In the genomic region with DNA sequence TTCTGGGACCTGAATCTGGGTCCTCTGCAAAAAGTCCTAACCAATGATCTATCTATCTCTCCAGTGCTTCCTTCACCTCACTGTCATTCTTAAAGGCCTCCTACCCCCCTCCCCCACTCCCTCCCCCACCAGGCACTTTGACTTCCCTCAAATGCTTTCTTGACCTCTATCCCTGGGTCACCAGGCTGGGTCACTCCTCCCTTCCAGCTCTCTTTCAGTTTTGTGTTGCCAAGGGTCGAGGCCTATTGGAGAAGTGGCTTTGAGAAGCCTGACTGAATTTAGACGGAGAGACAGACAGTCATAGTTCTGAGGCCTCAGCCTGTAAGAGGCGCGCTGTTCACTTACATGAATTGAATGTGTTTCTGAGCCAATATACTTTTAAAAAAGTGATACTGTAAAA, we compare ENCODE assay signal across 41 mouse cellular contexts. TPM values are rescaled to one million over a fixed set of nuclear protein-coding genes. Genes with fewer than 3 reads are reported as not detected.
"Had no signal": no experiment of that assay in that cellular context is flagged by ENCODE, and none has a peak within 500 bp of the region (broad histone marks: within the 10 kb centered on the region; RNA-seq: fewer than 3 reads in every experiment).

No protein-coding gene starts in this region.

- H3K27me3 ChIP-seq: heart, embryonic 12.5 days; hindbrain, embryonic 12.5 days; intestine, embryonic 15.5 days; kidney, embryonic 15.5 days; liver, embryonic 13.5 days; liver, embryonic 15.5 days had no signal

- H3K9ac ChIP-seq: heart, embryonic 12.5 days; hindbrain, embryonic 12.5 days; hindbrain, embryonic 14.5 days; intestine, embryonic 15.5 days; kidney, embryonic 15.5 days; limb, embryonic 12.5 days; liver, embryonic 13.5 days; liver, embryonic 15.5 days had no signal

- H3K4me2 ChIP-seq: heart, embryonic 12.5 days; hindbrain, embryonic 12.5 days; hindbrain, embryonic 14.5 days; intestine, embryonic 15.5 days; kidney, embryonic 15.5 days; limb, embryonic 12.5 days; liver, embryonic 11.5 days; liver, embryonic 13.5 days; liver, embryonic 15.5 days had no signal

- H3K27ac ChIP-seq: gastrocnemius, adult 2 months; heart, embryonic 10.5 days; hindbrain, embryonic 10.5 days; hindbrain, embryonic 12.5 days; hindbrain, embryonic 14.5 days; intestine, embryonic 15.5 days; kidney, embryonic 15.5 days; kidney, postnatal 0 days; layer of hippocampus, adult 2 months; left cerebral cortex, adult 2 months; limb, embryonic 10.5 days; limb, embryonic 12.5 days; liver, embryonic 13.5 days; liver, embryonic 15.5 days had no signal

- ATAC-seq: hindbrain, embryonic 16.5 days; inflammation-experienced regulatory T-cells, adult 6 months; intestine, embryonic 15.5 days; intestine, postnatal 0 days had no signal

- H3K4me3 ChIP-seq: gastrocnemius, adult 2 months; heart, embryonic 10.5 days; heart, embryonic 12.5 days; hindbrain, embryonic 10.5 days; hindbrain, embryonic 12.5 days; intestine, embryonic 15.5 days; kidney, embryonic 15.5 days; layer of hippocampus, adult 2 months; left cerebral cortex, adult 2 months; limb, embryonic 10.5 days; limb, embryonic 12.5 days; liver, embryonic 13.5 days; liver, embryonic 15.5 days had no signal

- H3K4me1 ChIP-seq: heart, embryonic 10.5 days; heart, embryonic 12.5 days; hindbrain, embryonic 12.5 days; intestine, embryonic 15.5 days; limb, embryonic 10.5 days; limb, embryonic 12.5 days; liver, embryonic 13.5 days had no signal

- DNase-seq: gastrocnemius, adult 2 months; gastrocnemius, postnatal 10 days; gastrocnemius, postnatal 25 days; heart, adult 18-20 months; heart, postnatal 10 days; heart, postnatal 4 days; kidney, adult 2 months; kidney, adult 9 months; kidney, postnatal 14 days; kidney, postnatal 36 days; liver; liver, embryonic 13.5 days had no signal

- H3K36me3 ChIP-seq: heart, embryonic 10.5 days; heart, embryonic 12.5 days; hindbrain, embryonic 10.5 days; hindbrain, embryonic 12.5 days; intestine, embryonic 15.5 days; kidney, embryonic 15.5 days; limb, embryonic 10.5 days; limb, embryonic 12.5 days; liver, embryonic 13.5 days; liver, embryonic 15.5 days had no signal

- H3K9me3 ChIP-seq: heart, embryonic 10.5 days; heart, embryonic 12.5 days; hindbrain, embryonic 10.5 days; hindbrain, embryonic 12.5 days; intestine, embryonic 15.5 days; kidney, embryonic 15.5 days; limb, embryonic 10.5 days; limb, embryonic 12.5 days; liver, embryonic 13.5 days; liver, embryonic 15.5 days had no signal

RNA-seq across cellular contexts. Expression of a gene that starts 24.9 kb away (rescaled TPM):
- total RNA-seq: gastrocnemius, adult 2 months; gastrocnemius, postnatal 10 days; gastrocnemius, postnatal 25 days; gastrocnemius, postnatal 4 days; granulocyte monocyte progenitor cell, adult 5-6 weeks; heart, adult 18-20 months; heart, adult 8-10 months; heart, postnatal 10 days; heart, postnatal 25 days; heart, postnatal 4 days; layer of hippocampus, adult 2 months; layer of hippocampus, postnatal 10 days; layer of hippocampus, postnatal 25 days; left cerebral cortex, adult 2 months; left cerebral cortex, postnatal 14 days; left cerebral cortex, postnatal 36 days had no signal
- polyA plus RNA-seq: heart, embryonic 12.5 days; heart, embryonic 14.5 days; heart, embryonic 16.5 days; hindbrain, embryonic 14.5 days; hindbrain, embryonic 16.5 days; intestine, embryonic 15.5 days; intestine, postnatal 0 days; kidney, adult 2 months; kidney, embryonic 15.5 days; kidney, postnatal 0 days; large intestine, adult 2 months; limb, embryonic 12.5 days; limb, embryonic 14.5 days had no signal

RNA-seq across cellular contexts. Expression of a gene that starts 46.3 kb away (rescaled TPM):
- total RNA-seq: gastrocnemius, adult 2 months; gastrocnemius, postnatal 10 days; gastrocnemius, postnatal 25 days; gastrocnemius, postnatal 4 days; granulocyte monocyte progenitor cell, adult 5-6 weeks; heart, adult 18-20 months; heart, adult 8-10 months; heart, postnatal 10 days; heart, postnatal 25 days; heart, postnatal 4 days; layer of hippocampus, adult 2 months; layer of hippocampus, postnatal 10 days; layer of hippocampus, postnatal 25 days; left cerebral cortex, adult 2 months; left cerebral cortex, postnatal 14 days; left cerebral cortex, postnatal 36 days had no signal
- polyA plus RNA-seq: heart, embryonic 10.5 days; heart, embryonic 12.5 days; heart, embryonic 14.5 days; heart, embryonic 16.5 days; hindbrain, embryonic 10.5 days; hindbrain, embryonic 12.5 days; hindbrain, embryonic 14.5 days; hindbrain, embryonic 16.5 days; inflammation-experienced regulatory T-cells, adult 6 months; intestine, embryonic 15.5 days; intestine, postnatal 0 days; kidney, adult 2 months; kidney, embryonic 15.5 days; kidney, postnatal 0 days; large intestine, adult 2 months; limb, embryonic 10.5 days; limb, embryonic 12.5 days; limb, embryonic 14.5 days; liver, embryonic 11.5 days; liver, embryonic 13.5 days; liver, embryonic 15.5 days had no signal
